Mouse (Mus musculus) heart, embryonic 11.5 days (tissue): ENCODE data around the gene Arfgap3. TPM values are rescaled to one million over a fixed set of nuclear protein-coding genes. Genes with fewer than 3 reads are reported as not detected.
"Not testable (repeated sequence)": the region's sequence is repeated elsewhere in the genome, so short reads cannot be mapped to it uniquely, and the experiment has no call there.

ENCODE experiments used
- ATAC-seq: fragments of 200-750 bp; cut with Nextera tagmentation; replicated peaks from 2 replicates; pipeline ENCODE4 v1.8.0; 2017; ENCODE audit warnings: moderate library complexity; ENCODE audit not compliant: insufficient number of reproducible peaks, low FRiP score, low TSS enrichment
- H3K27ac ChIP-seq: fragments of 300-500 bp; sonication (generic); 2 replicates; pipeline ENCODE4 v1.5.1; 2014; ENCODE audit warnings: mild to moderate bottlenecking, low read depth, low read length
- H3K27me3 ChIP-seq: fragments of 300-500 bp; sonication (generic); 2 replicates; pipeline ENCODE4 v1.6.1; 2014; ENCODE audit warnings: mild to moderate bottlenecking, low read length, mixed read lengths; ENCODE audit not compliant: control insufficient read depth, insufficient read depth
- H3K36me3 ChIP-seq: fragments of 300-500 bp; sonication (generic); 2 replicates; pipeline ENCODE4 v1.6.1; 2014; ENCODE audit warnings: mild to moderate bottlenecking, low read length, moderate library complexity, mixed read lengths; ENCODE audit not compliant: control insufficient read depth, insufficient read depth
- H3K4me1 ChIP-seq: fragments of 300-500 bp; sonication (generic); 2 replicates; pipeline ENCODE4 v1.6.1; 2014; ENCODE audit warnings: low read length; ENCODE audit not compliant: control insufficient read depth, insufficient read depth
- H3K4me2 ChIP-seq: fragments of 300-500 bp; sonication (generic); 2 replicates; pipeline ENCODE4 v1.6.1; 2014; ENCODE audit warnings: mild to moderate bottlenecking, moderate library complexity
- H3K4me3 ChIP-seq: fragments of 300-500 bp; sonication (generic); 2 replicates; pipeline ENCODE4 v1.5.1; 2014; ENCODE audit warnings: low read depth, low read length
- H3K9ac ChIP-seq: fragments of 300-500 bp; sonication (generic); 2 replicates; pipeline ENCODE4 v1.6.1; 2014; ENCODE audit warnings: mild to moderate bottlenecking, low read depth, low read length, moderate library complexity
- H3K9me3 ChIP-seq: fragments of 300-500 bp; sonication (generic); replicated peaks from 2 replicates; pipeline ENCODE4 v1.6.1; 2016; ENCODE audit warnings: low read length; ENCODE audit not compliant: control insufficient read depth
- whole genome bisulfite sequencing: fragments of 180-500 bp; shearing (Covaris S2); extraction: QIAGEN DNeasy Blood & Tissue Kit; methylation state at CpG from one replicate; pipeline ENCODE4 v1.1.7; 2014; ENCODE audit not compliant: insufficient replicate concordance; 5-methylcytosine and 5-hydroxymethylcytosine counted together
- polyA plus RNA-seq: library from polyadenylated mRNA; unstranded; fragments of >200 nt; fragmentation: Nextera tagmentation; extraction: Ambion mirVana; gene quantifications from 2 replicates; pipeline ENCODE4 v1.2.1, GENCODE M21; 2014

The Arfgap3 gene
- polyA plus RNA-seq, 1 experiment from 2014 or later, result 29.9 TPM

DNA sequence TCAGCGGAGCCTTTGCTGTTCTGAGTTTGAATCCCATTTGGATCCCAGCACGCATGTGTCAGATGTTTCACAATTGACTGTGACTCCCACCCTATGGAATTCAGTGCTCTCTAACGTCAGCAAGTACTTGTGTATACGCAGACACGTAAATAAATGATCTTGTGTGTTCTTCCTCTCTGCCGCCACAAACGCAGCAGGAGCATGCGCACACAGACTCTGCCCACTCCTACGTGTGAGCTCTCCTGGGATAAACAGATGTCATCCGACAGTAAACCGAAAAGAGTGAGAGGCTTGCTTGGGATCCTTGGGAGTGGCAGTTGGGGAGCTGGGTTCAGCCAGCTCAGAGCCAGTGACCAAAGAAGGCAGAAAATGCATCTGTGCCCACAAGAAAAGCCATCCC lies 68.7 kb downstream of the Arfgap3 start:
- Histone ChIP-seq H3K36me3 (no peaks in the 10 kb centered on the region), H3K27ac (no peak overlapping the region), H3K4me3 (no peak overlapping the region), H3K4me2 (no peak overlapping the region), H3K4me1 (no peaks in the 10 kb centered on the region), H3K27me3 (no peaks in the 10 kb centered on the region), H3K9me3 (0 out of 2 replicates have a peak, but pooled peaks cover 3% of the 10 kb centered on the region), H3K9ac (no peak overlapping the region)
- 58% methylated on average over 11 of the region's 11 CpGs for WGBS
- no peak for ATAC-seq

DNA sequence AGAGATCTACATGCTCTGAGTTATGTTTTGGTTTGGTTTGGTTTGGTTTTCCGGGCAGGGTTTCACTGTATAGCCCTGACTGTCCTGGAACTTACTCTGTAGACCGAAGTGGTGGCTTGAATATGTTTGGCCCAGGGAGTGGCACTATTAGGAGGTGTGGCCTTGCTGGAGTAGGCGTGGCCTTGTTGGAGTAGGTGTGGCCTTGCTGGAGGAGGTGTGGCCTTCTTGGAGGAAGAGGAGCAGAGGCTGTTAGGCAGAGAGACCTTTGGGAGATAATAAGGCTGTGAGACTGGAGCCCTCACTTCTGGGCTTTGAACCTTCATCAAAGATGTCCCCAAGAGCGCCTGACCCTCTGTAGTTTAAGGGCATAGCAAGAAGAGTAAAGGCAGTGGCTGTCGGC lies 71.5 kb downstream of the Arfgap3 start:
- Histone ChIP-seq H3K9me3 (0 out of 2 replicates have a peak, but pooled peaks cover 3% of the 10 kb centered on the region), H3K4me1 (no peaks in the 10 kb centered on the region), H3K9ac (no peak overlapping the region), H3K27me3 (no peaks in the 10 kb centered on the region), H3K36me3 (no peaks in the 10 kb centered on the region), H3K4me2 (no peak overlapping the region), H3K27ac (no peak overlapping the region), H3K4me3 (no peak overlapping the region)
- 79% methylated on average over 5 of the region's 5 CpGs for WGBS
- no peak for ATAC-seq

DNA sequence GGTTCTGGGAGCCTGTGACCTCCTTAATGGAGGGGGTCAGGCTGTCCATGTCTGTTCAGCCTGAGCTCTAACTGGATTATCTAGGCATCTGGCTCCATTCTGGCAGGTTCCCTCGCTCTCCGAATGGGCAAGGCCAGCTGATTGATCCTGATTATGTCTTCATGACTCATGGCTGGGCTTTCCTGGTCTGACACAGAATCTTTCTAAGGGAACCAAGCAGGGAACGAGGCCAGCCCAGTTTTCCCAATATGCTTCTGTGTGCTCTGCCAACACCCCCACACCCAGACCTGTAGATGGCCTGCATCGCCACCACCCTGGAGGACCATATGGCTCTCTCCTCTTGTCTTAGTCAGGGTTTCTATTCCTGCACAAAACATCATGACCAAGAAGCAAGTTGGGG lies 72.6 kb downstream of the Arfgap3 start:
- WGBS, result 66% methylated on average over 4 of the region's 4 CpGs
- H3K27me3 ChIP-seq, result no peaks in the 10 kb centered on the region
- no peak overlapping the region for H3K27ac ChIP-seq
- no peaks in the 10 kb centered on the region for H3K4me1 ChIP-seq
- no peak for ATAC-seq
- no peak overlapping the region for H3K9ac ChIP-seq
- no peaks in the 10 kb centered on the region for H3K36me3 ChIP-seq
- H3K9me3 ChIP-seq, result 0 out of 2 replicates have a peak, but pooled peaks cover 3% of the 10 kb centered on the region
- no peak overlapping the region for H3K4me2 ChIP-seq
- no peak overlapping the region for H3K4me3 ChIP-seq

DNA sequence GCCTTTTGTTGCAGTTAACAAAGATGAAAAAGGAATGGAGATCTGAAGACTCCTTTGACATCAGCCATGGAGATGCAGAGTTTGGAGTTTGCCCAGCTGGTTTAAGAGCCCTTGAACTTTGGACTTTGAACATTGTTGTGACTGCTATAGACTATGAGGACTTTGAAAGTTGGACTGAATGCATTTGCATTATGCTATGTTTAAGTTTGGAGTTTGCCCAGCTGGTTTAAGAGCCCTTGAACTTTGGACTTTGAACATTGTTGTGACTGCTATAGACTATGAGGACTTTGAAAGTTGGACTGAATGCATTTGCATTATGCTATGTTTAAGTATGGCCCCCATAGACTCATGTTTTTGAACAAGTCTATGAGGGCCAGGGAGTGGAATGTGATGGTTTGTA lies 75.8 kb downstream of the Arfgap3 start:
- H3K36me3 ChIP-seq, H3K9me3 ChIP-seq, ATAC-seq, H3K9ac ChIP-seq, H3K27ac ChIP-seq, H3K4me3 ChIP-seq, H3K27me3 ChIP-seq, H3K4me1 ChIP-seq, H3K4me2 ChIP-seq: not testable (repeated sequence)

DNA sequence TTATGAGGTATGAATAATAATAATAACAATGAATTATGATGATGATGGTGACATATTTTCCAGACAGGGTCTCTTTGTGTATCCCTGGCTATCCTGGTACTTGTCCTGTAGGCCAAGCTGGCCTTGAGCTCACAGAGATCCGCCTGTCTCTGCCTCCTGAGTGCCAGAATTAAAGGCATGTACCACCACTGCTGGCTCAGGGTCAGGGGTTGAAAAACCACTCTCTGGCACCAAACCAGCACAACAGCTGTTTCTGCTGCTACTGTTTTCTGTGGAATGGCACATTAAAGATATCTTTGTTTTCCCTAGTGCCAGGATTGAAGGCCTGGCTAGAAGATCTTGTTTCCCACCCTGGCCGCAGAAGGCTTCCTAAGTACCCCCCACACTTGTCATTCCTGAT lies 77.0 kb downstream of the Arfgap3 start:
- Histone ChIP-seq H3K4me1 (no peaks in the 10 kb centered on the region), H3K4me3 (no peak overlapping the region), H3K27ac (no peak overlapping the region), H3K9me3 (0 out of 2 replicates have a peak, but pooled peaks cover 3% of the 10 kb centered on the region), H3K9ac (no peak overlapping the region), H3K36me3 (no peaks in the 10 kb centered on the region), H3K27me3 (no peaks in the 10 kb centered on the region), H3K4me2 (no peak overlapping the region)
- WGBS, result 74% methylated on average over 2 of the region's 2 CpGs
- ATAC-seq, result no peak

DNA sequence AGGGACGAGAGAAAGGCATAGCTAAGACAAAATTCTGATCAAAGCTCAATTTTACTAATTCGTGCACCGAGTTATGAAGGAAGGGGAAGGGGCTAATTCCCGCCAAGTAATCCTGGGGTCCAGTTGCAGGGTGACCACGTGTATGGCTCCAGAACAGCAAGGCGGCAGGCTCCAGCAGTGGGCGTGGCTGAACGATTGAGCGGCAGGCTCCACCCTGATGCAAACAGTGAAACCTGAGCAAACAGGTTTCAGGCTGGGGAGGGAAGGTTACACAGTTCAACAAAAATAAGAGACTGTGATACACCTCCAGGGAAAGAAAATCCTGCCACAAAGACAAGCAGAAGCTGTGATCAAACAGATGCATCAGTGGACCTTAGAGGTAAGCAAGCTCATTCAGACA lies 78.8 kb downstream of the Arfgap3 start:
- H3K9ac ChIP-seq, H3K9me3 ChIP-seq, ATAC-seq, H3K4me2 ChIP-seq, H3K36me3 ChIP-seq, H3K4me3 ChIP-seq, H3K4me1 ChIP-seq, H3K27me3 ChIP-seq, H3K27ac ChIP-seq: not testable (repeated sequence)
- 26% methylated on average over 9 of the region's 9 CpGs for WGBS

DNA sequence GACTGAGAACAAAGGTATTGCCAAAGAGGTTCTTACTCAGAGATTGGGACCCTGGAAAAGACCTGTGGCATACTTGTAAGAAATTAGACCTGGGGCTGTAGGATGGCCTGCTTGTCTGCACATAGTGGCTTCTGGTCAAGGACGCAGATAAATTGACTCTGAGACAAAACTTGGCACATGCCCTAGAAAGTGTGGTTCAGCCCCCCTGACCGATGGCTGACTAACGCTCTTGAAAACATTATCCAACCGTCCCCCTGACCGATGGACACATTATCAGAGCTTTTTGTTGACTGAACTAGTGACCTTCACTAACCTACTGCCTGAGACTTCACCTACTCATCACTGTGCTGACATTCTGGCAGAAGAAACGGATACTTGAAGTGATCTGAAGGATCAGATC lies 80.1 kb downstream of the Arfgap3 start:
- not testable (repeated sequence) for H3K4me1 ChIP-seq, H3K9me3 ChIP-seq, H3K4me3 ChIP-seq, H3K36me3 ChIP-seq, H3K9ac ChIP-seq, ATAC-seq, H3K4me2 ChIP-seq, H3K27me3 ChIP-seq, H3K27ac ChIP-seq
- 70% methylated on average over 6 of the region's 6 CpGs for WGBS

DNA sequence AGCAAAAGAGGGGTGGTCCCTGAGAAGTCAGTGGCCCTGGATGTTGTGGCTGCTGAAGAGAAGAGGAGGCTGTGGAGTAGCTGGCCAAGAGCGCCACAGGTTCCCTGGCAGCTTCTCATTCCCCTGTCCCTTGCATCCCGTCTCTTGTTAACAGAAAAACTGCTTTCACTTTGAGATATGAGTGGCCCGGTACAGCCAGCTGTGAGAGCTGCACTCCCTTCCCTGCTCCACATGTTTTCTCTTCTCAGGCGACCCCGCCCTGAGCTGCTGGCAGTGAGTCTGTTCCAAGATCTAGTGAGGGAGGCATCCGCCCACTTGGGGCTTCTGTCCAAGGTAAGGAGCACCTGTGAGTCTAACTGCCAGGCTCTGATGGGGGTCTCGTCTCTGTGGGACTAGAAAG lies 81.6 kb downstream of the Arfgap3 start:
- not testable (repeated sequence) for H3K9ac ChIP-seq, ATAC-seq, H3K4me1 ChIP-seq, H3K4me3 ChIP-seq, H3K27ac ChIP-seq, H3K4me2 ChIP-seq, H3K36me3 ChIP-seq, H3K9me3 ChIP-seq, H3K27me3 ChIP-seq
- 38% methylated on average over 6 of the region's 7 CpGs for WGBS

DNA sequence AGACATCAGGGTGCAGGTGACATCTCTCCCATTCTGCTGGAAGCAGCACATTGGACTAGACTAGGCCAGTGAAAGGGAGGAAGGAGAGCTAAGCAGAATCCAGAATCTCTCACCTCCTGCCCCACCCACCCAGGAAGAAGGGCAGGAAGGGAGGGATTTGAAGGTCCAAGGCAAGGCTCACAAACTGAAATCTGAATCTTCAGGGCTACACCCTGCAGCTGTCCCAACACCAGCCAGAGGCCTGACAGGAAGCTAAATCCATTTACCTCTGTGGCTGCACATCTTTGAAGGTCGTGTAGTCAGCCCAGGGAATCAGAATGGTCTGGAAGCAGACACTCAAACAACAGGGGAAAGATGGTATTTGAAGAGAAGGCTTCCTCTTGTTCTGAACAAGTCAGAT lies 84.8 kb downstream of the Arfgap3 start:
- 20% methylated on average over 1 of the region's 1 CpGs for WGBS
- no peak for ATAC-seq
- no peaks in the 10 kb centered on the region for H3K9me3 ChIP-seq
- H3K4me3 ChIP-seq, result no peak overlapping the region
- H3K4me1 ChIP-seq, result no peaks in the 10 kb centered on the region
- no peaks in the 10 kb centered on the region for H3K27me3 ChIP-seq
- no peaks in the 10 kb centered on the region for H3K36me3 ChIP-seq
- no peak overlapping the region for H3K4me2 ChIP-seq
- no peak overlapping the region for H3K27ac ChIP-seq
- no peak overlapping the region for H3K9ac ChIP-seq
